Comparison of ENCODE assay signal across 17 mouse cellular contexts in the genomic region with DNA sequence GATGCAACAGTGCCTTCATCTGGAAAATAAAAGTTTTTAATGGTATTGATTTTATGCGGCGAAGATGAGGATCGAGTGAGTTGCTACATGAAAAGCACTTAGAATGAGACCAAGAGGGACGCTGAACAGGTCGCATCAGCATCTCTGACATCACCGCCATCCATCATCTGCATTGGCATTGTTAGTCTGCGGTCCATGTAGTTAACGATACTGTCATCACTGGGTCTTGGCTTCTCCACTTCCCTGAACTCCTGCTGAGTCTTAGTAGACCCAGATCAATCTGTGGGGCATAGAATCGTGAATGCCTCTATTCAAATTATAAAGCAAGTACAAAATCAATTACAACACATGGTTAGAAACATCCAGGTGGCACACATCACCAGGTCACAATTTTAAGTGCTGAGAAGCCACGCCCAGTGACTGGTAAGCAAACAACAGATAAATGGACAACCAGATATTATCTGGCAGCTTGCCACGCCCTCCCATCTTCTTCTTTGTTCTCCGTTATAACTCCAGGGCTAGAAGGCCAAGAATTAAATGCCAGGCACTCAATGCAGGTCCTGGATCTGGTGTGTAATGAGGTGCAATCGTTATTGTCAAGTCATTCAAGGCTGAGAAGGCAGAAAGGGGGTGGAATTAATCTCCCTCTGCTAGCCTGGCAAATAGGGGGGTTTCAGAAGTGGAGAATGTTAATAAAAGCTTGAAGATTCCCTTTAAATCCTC. TPM values are rescaled to one million over a fixed set of nuclear protein-coding genes. Genes with fewer than 3 reads are reported as not detected.
A peak's percentile ranks its signal among the peaks of the same experiment; 100 is the strongest.
DNase-seq lines count a peak whose midpoint lies in the region; ATAC-seq and TF ChIP-seq lines count a peak whose summit lies in the region.
"Had no signal": no experiment of that assay in that cellular context is flagged by ENCODE, and none has a peak within 500 bp of the region (broad histone marks: within the 10 kb centered on the region; RNA-seq: fewer than 3 reads in every experiment).

No protein-coding gene starts in this region.

- no peak overlapping the region for H3K4me3 ChIP-seq in hindbrain, embryonic 12.5 days
- H3K4me3 ChIP-seq in hindbrain, embryonic 10.5 days: no peak overlapping the region
- no peak overlapping the region for H3K4me3 ChIP-seq in hindbrain, embryonic 14.5 days (replicated peaks; ENCODE audit: low read length)
- H3K4me3 ChIP-seq in heart, adult 2 months: no peak overlapping the region
- H3K4me3 ChIP-seq: liver, embryonic 13.5 days; midbrain, embryonic 12.5 days; neural tube, embryonic 12.5 days had no signal

- DNase-seq in hindbrain, embryonic 10.5 days (ENCODE audit: low spot score): no peak
- peak; percentile 11 for DNase-seq in right cerebral cortex, postnatal 4 days
- DNase-seq in right cerebral cortex, adult 2 months (ENCODE audit: low spot score in 2 of 2): no peak
- DNase-seq in hindbrain, embryonic 14.5 days (ENCODE audit: low spot score): peak; percentile 34
- no peak for DNase-seq in layer of hippocampus, postnatal 36 days
- no peak for DNase-seq in kidney, postnatal 25 days
- no peak for DNase-seq in heart, adult 2 months
- DNase-seq: adrenal gland, adult 8-10 months; B cell, adult 2 months; cerebellum, adult 9-10 months; kidney, adult 18-20 months; kidney, postnatal 14 days; liver, embryonic 13.5 days; lung, postnatal 14 days had no signal

- H3K27me3 ChIP-seq in hindbrain, embryonic 12.5 days: no peaks in the 10 kb centered on the region
- no peaks in the 10 kb centered on the region for H3K27me3 ChIP-seq in hindbrain, embryonic 10.5 days (ENCODE audit: insufficient read depth, poor library complexity, severe bottlenecking)
- H3K27me3 ChIP-seq in hindbrain, embryonic 14.5 days (ENCODE audit: control insufficient read depth, insufficient read depth, low read length): no peaks in the 10 kb centered on the region
- H3K27me3 ChIP-seq in heart, adult 2 months (ENCODE audit: control insufficient read depth, insufficient read depth, low read length): no peaks in the 10 kb centered on the region
- H3K27me3 ChIP-seq: liver, embryonic 13.5 days; midbrain, embryonic 12.5 days; neural tube, embryonic 12.5 days had no signal

- no peak overlapping the region for H3K4me2 ChIP-seq in hindbrain, embryonic 12.5 days (replicated peaks)
- H3K4me2 ChIP-seq in hindbrain, embryonic 14.5 days (replicated peaks): no peak overlapping the region
- H3K4me2 ChIP-seq: liver, embryonic 13.5 days; midbrain, embryonic 12.5 days; neural tube, embryonic 12.5 days had no signal

- H3K9me3 ChIP-seq in hindbrain, embryonic 12.5 days (replicated peaks): no peaks in the 10 kb centered on the region
- no peaks in the 10 kb centered on the region for H3K9me3 ChIP-seq in hindbrain, embryonic 10.5 days
- H3K9me3 ChIP-seq in hindbrain, embryonic 14.5 days (ENCODE audit: control insufficient read depth, low read length): no peaks in the 10 kb centered on the region
- H3K9me3 ChIP-seq: liver, embryonic 13.5 days; midbrain, embryonic 12.5 days; neural tube, embryonic 12.5 days had no signal

- H3K27ac ChIP-seq in hindbrain, embryonic 12.5 days: no peak overlapping the region
- H3K27ac ChIP-seq in hindbrain, embryonic 10.5 days: no peak overlapping the region
- no peak overlapping the region for H3K27ac ChIP-seq in hindbrain, embryonic 14.5 days
- H3K27ac ChIP-seq in heart, adult 2 months: no peak overlapping the region
- H3K27ac ChIP-seq: liver, embryonic 13.5 days; midbrain, embryonic 12.5 days; neural tube, embryonic 12.5 days had no signal

- WGBS in hindbrain, embryonic 12.5 days: 66% methylated on average over 13 of the region's 13 CpGs
- 78% methylated on average over 13 of the region's 13 CpGs for WGBS in hindbrain, embryonic 10.5 days
- 57% methylated on average over 13 of the region's 13 CpGs for WGBS in hindbrain, embryonic 14.5 days
- WGBS in heart, adult 2 months: 78% methylated on average over 13 of the region's 13 CpGs

- H3K4me1 ChIP-seq in hindbrain, embryonic 12.5 days: no peaks in the 10 kb centered on the region
- 0 out of 2 replicates have a peak, but pooled peaks cover 5% of the 10 kb centered on the region for H3K4me1 ChIP-seq in hindbrain, embryonic 10.5 days (replicated peaks)
- H3K4me1 ChIP-seq in hindbrain, embryonic 14.5 days (replicated peaks; ENCODE audit: control insufficient read depth, insufficient read depth, low read length): peaks cover 8% of the 10 kb centered on the region
- H3K4me1 ChIP-seq in heart, adult 2 months (ENCODE audit: control insufficient read depth, insufficient read depth, low read length): no peaks in the 10 kb centered on the region
- H3K4me1 ChIP-seq: liver, embryonic 13.5 days had no signal

- ATAC-seq in hindbrain, embryonic 12.5 days (ENCODE audit: low FRiP score): peak; percentile 71
- peak; percentile 66; the same call in 1 of the 2 replicates for ATAC-seq in hindbrain, embryonic 14.5 days (ENCODE audit: low FRiP score)

- no peaks in the 10 kb centered on the region for H3K79me2 ChIP-seq in heart, adult 2 months (replicated peaks; ENCODE audit: control insufficient read depth, insufficient read depth, low read length)

- no peak overlapping the region for H3K9ac ChIP-seq in hindbrain, embryonic 12.5 days
- H3K9ac ChIP-seq in hindbrain, embryonic 14.5 days: no peak overlapping the region
- no peak overlapping the region for H3K9ac ChIP-seq in heart, adult 2 months (ENCODE audit: low read depth, low read length)
- H3K9ac ChIP-seq: liver, embryonic 13.5 days; midbrain, embryonic 12.5 days; neural tube, embryonic 12.5 days had no signal

- no peak for TF ChIP-seq EP300 in heart, adult 2 months (IDR thresholded peaks at IDR 0.05; ENCODE audit: insufficient read depth, low read depth, low read length)

- no peaks in the 10 kb centered on the region for H3K36me3 ChIP-seq in hindbrain, embryonic 12.5 days
- H3K36me3 ChIP-seq in hindbrain, embryonic 10.5 days: no peaks in the 10 kb centered on the region
- no peaks in the 10 kb centered on the region for H3K36me3 ChIP-seq in hindbrain, embryonic 14.5 days (replicated peaks; ENCODE audit: control insufficient read depth, insufficient read depth)
- H3K36me3 ChIP-seq in heart, adult 2 months (ENCODE audit: control insufficient read depth, insufficient read depth, low read length): no peaks in the 10 kb centered on the region
- H3K36me3 ChIP-seq: liver, embryonic 13.5 days; midbrain, embryonic 12.5 days; neural tube, embryonic 12.5 days had no signal

- intact Hi-C loops in heart, adult 2 months (cut with DNase I): no loop called here

- TF ChIP-seq POLR2A in heart, adult 2 months (IDR thresholded peaks at IDR 0.05; ENCODE audit: insufficient read depth, low read depth, low read length): no peak

- TF ChIP-seq CTCF in heart, adult 2 months (IDR thresholded peaks at IDR 0.05): no peak

RNA-seq across cellular contexts. Expression of a gene that starts 51.3 kb away (rescaled TPM):
- 71.0 and 74.0 TPM in 2 replicates for polyA plus RNA-seq in hindbrain, embryonic 12.5 days (2016; fragmentation: Nextera tagmentation; extraction: Ambion mirVana)
- 59.2 and 62.9 TPM in 2 replicates for polyA plus RNA-seq in hindbrain, embryonic 10.5 days (2016; fragmentation: Nextera tagmentation; extraction: Ambion mirVana)
- polyA plus RNA-seq in hindbrain, embryonic 14.5 days (2014; fragmentation: Nextera tagmentation; extraction: Ambion mirVana): 55.3 and 64.3 TPM in 2 replicates
- 10 to 100 TPM; 53.5 to 55.6 TPM for total RNA-seq in layer of hippocampus, postnatal 36 days (2021)
- total RNA-seq in heart, adult 2 months (2021): 10 to 100 TPM; 26.9 to 33.0 TPM
- polyA plus RNA-seq in heart, adult 2 months (2012; rRNA removed): 21.8 and 41.1 TPM in 2 replicates

Comparison
In these comparisons a context has a peak if more than half of its experiments do, and no peak if none do; other contexts are left out.
1. DNase-seq: peak in right cerebral cortex, postnatal 4 days (single experiment) and hindbrain, embryonic 14.5 days (single experiment); none in hindbrain, embryonic 10.5 days (single experiment), right cerebral cortex, adult 2 months (0 of 2), layer of hippocampus, postnatal 36 days (0 of 2), kidney, postnatal 25 days (0 of 2) and heart, adult 2 months (0 of 2).